Mouse (Mus musculus): ENCODE data around the gene Fbxo46. TPM values are rescaled to one million over a fixed set of nuclear protein-coding genes. Genes with fewer than 3 reads are reported as not detected.

The Fbxo46 gene
- total and polyA plus RNA-seq, 3 experiments = 4.0 to 11.6 (median 6.1) TPM

GRCm38 (mm10) chr7:19148180-19148874, 28.7 kb downstream of the Fbxo46 start:
- H3K4me2 ChIP-seq (ENCODE audit: insufficient read depth, low read depth, poor library complexity, severe bottlenecking) = peak overlapping the region; percentile 35
- no peak for DNase-seq (ENCODE audit: extremely low read depth)
- TF ChIP-seq ZMIZ1 (IDR thresholded peaks at IDR 0.05; ENCODE audit: low read depth, low read length) = no peak
- no peak for TF ChIP-seq PAX5 (IDR thresholded peaks at IDR 0.05; ENCODE audit: low read length)
- no peak for TF ChIP-seq USF1 (IDR thresholded peaks at IDR 0.05; ENCODE audit: low read depth, low read length)
- TF ChIP-seq SMC3 (IDR thresholded peaks at IDR 0.05; ENCODE audit: low read depth, low read length) = no peak
- no peak for TF ChIP-seq RAD21 (IDR thresholded peaks at IDR 0.05; ENCODE audit: low read depth, low read length)
- TF ChIP-seq E2F4 (IDR thresholded peaks at IDR 0.05; ENCODE audit: insufficient replicate concordance, low read depth, low read length) = no peak
- no peak for TF ChIP-seq TCF12 (IDR thresholded peaks at IDR 0.05; ENCODE audit: low read depth, low read length)
- TF ChIP-seq JUND (conservative IDR thresholded peaks at IDR 0.05; ENCODE audit: low read depth, low read length) = no peak
- no peak for TF ChIP-seq HCFC1 (IDR thresholded peaks at IDR 0.05; ENCODE audit: low read depth, low read length)
- TF ChIP-seq CHD1 (IDR thresholded peaks at IDR 0.05; ENCODE audit: low read depth, low read length) = no peak
- TF ChIP-seq TBP (conservative IDR thresholded peaks at IDR 0.05; ENCODE audit: low read depth, low read length) = no peak
- no peak for TF ChIP-seq UBTF (IDR thresholded peaks at IDR 0.05; ENCODE audit: low read depth, low read length)
- no peak for TF ChIP-seq NRF1 (IDR thresholded peaks at IDR 0.05; ENCODE audit: low read depth, low read length)
- TF ChIP-seq EP300 (IDR thresholded peaks at IDR 0.05; ENCODE audit: low read length) = no peak
- TF ChIP-seq MXI1 (IDR thresholded peaks at IDR 0.05; ENCODE audit: low read depth, low read length) = no peak
- TF ChIP-seq ZC3H11A (IDR thresholded peaks at IDR 0.05; ENCODE audit: low read depth, low read length) = no peak
- no peak for TF ChIP-seq ZKSCAN1 (IDR thresholded peaks at IDR 0.05; ENCODE audit: borderline replicate concordance, low read depth, low read length)
- peak overlapping the region; percentile 56 to 80 (median 62) for H3K4me3 ChIP-seq (replicated peaks in 1 of 3; ENCODE audit: low read depth in 2 of 3, low read length in 2 of 3, poor library complexity in 1 of 3)
- peaks cover 6 to 39% of the 10 kb centered on the region in 2 experiments for H3K4me1 ChIP-seq (ENCODE audit: control insufficient read depth in 1 of 2, insufficient read depth in 2 of 2)
- H3K27ac ChIP-seq (ENCODE audit: insufficient read depth, low read depth) = no peak overlapping the region
- peaks cover 39 to 58% of the 10 kb centered on the region in 2 experiments for H3K36me3 ChIP-seq (replicated peaks in 1 of 2; ENCODE audit: control insufficient read depth in 1 of 2, insufficient read depth in 1 of 2, low read length in 1 of 2)
- in situ Hi-C loops (cut with MboI; ENCODE audit: low pct_ligation_motif_present, low pct_unique_long_range_greater_than_20kb, low sequenced_read_pairs) (no loop called here), dilution Hi-C loops (cut with MboI; ENCODE audit: extremely low pct_ligation_motif_present, extremely low pct_unique_long_range_greater_than_20kb, low sequenced_read_pairs) (no loop called here)
- no peaks in the 10 kb centered on the region for H3K9me3 ChIP-seq (replicated peaks; ENCODE audit: low read length)
- H3K27me3 ChIP-seq (replicated peaks) = no peaks in the 10 kb centered on the region
- peaks cover 15% of the 10 kb centered on the region for H3K79me2 ChIP-seq (replicated peaks; ENCODE audit: control insufficient read depth, extremely low read depth, insufficient read depth, poor library complexity, severe bottlenecking)
- H3K9ac ChIP-seq (ENCODE audit: insufficient read depth, low read depth) = peak overlapping the region; percentile 74

GRCm38 (mm10) chr7:19148875-19149541, 29.3 kb downstream of the Fbxo46 start, which contains the start of gene Qpctl:
Gene Qpctl, minus strand, starts transcription at chr7:19149291.
- peak within 1 kb of the TSS; percentile 97 for H3K9ac ChIP-seq (ENCODE audit: insufficient read depth, low read depth)
- H3K27me3 ChIP-seq (replicated peaks) = no peaks in the 10 kb centered on the region
- H3K27ac ChIP-seq (ENCODE audit: insufficient read depth, low read depth) = peak within 1 kb of the TSS; percentile 25
- peak within 1 kb of the TSS; percentile 62 to 97 (median 85) for H3K4me3 ChIP-seq (replicated peaks in 1 of 3; ENCODE audit: low read depth in 2 of 3, low read length in 2 of 3, poor library complexity in 1 of 3)
- peaks cover 6 to 39% of the 10 kb centered on the region in 2 experiments for H3K4me1 ChIP-seq (ENCODE audit: control insufficient read depth in 1 of 2, insufficient read depth in 2 of 2)
- peak within 1 kb of the TSS; percentile 92 for H3K4me2 ChIP-seq (ENCODE audit: insufficient read depth, low read depth, poor library complexity, severe bottlenecking)
- peak; percentile 100 for DNase-seq (ENCODE audit: extremely low read depth)
- TF ChIP-seq UBTF (IDR thresholded peaks at IDR 0.05; ENCODE audit: low read depth, low read length) (no peak), ZMIZ1 (IDR thresholded peaks at IDR 0.05; ENCODE audit: low read depth, low read length) (peak; percentile 86), USF1 (IDR thresholded peaks at IDR 0.05; ENCODE audit: low read depth, low read length) (no peak), PAX5 (IDR thresholded peaks at IDR 0.05; ENCODE audit: low read length) (no peak), MAX (IDR thresholded peaks at IDR 0.05; ENCODE audit: low read length) (0 out of 2 replicates have a peak, but pooled peaks have one; percentile 27), CHD2 (IDR thresholded peaks at IDR 0.05; ENCODE audit: low read length) (peak; percentile 64), E2F4 (IDR thresholded peaks at IDR 0.05; ENCODE audit: insufficient replicate concordance, low read depth, low read length) (no peak), MEF2A (IDR thresholded peaks at IDR 0.05; ENCODE audit: borderline replicate concordance, low read depth, low read length) (0 out of 2 replicates have a peak, but pooled peaks have one; percentile 32), ELF1 (IDR thresholded peaks at IDR 0.05; ENCODE audit: low read depth, low read length) (peak; percentile 85), SMC3 (IDR thresholded peaks at IDR 0.05; ENCODE audit: low read depth, low read length) (no peak), BHLHE40 (IDR thresholded peaks at IDR 0.05; ENCODE audit: low read depth, low read length) (0 out of 2 replicates have a peak, but pooled peaks have one; percentile 14), HCFC1 (IDR thresholded peaks at IDR 0.05; ENCODE audit: low read depth, low read length) (no peak; the same call in 1 of the 2 replicates), RCOR1 (conservative IDR thresholded peaks at IDR 0.05; ENCODE audit: low read depth, low read length) (0 out of 2 replicates have a peak, but pooled peaks have one; percentile 44), KAT2A (IDR thresholded peaks at IDR 0.05; ENCODE audit: insufficient replicate concordance, low read length) (0 out of 2 replicates have a peak, but pooled peaks have one; percentile 33), POLR2AphosphoS2 (IDR thresholded peaks at IDR 0.05; ENCODE audit: low read depth, low read length) (no peak; the same call in 1 of the 2 replicates), MYC (IDR thresholded peaks at IDR 0.05; ENCODE audit: low read depth, low read length) (0 out of 2 replicates have a peak, but pooled peaks have one; percentile 32), TCF12 (IDR thresholded peaks at IDR 0.05; ENCODE audit: low read depth, low read length) (peak; percentile 72), TBP (conservative IDR thresholded peaks at IDR 0.05; ENCODE audit: low read depth, low read length) (peak; percentile 88), NELFE (IDR thresholded peaks at IDR 0.05; ENCODE audit: low read depth, low read length) (peak; percentile 93), POLR2A (IDR thresholded peaks at IDR 0.05; ENCODE audit: low read depth, low read length) (peak; percentile 97)
- H3K9me3 ChIP-seq (replicated peaks; ENCODE audit: low read length) = no peaks in the 10 kb centered on the region
- dilution Hi-C loops (cut with MboI; ENCODE audit: extremely low pct_ligation_motif_present, extremely low pct_unique_long_range_greater_than_20kb, low sequenced_read_pairs) = no loop called here
- peaks cover 15% of the 10 kb centered on the region for H3K79me2 ChIP-seq (replicated peaks; ENCODE audit: control insufficient read depth, extremely low read depth, insufficient read depth, poor library complexity, severe bottlenecking)
- in situ Hi-C loops (cut with MboI; ENCODE audit: low pct_ligation_motif_present, low pct_unique_long_range_greater_than_20kb, low sequenced_read_pairs) = no loop called here
- peaks cover 45 to 61% of the 10 kb centered on the region in 2 experiments for H3K36me3 ChIP-seq (replicated peaks in 1 of 2; ENCODE audit: control insufficient read depth in 1 of 2, insufficient read depth in 1 of 2, low read length in 1 of 2)

Data from CH12.LX (cell line).